Mouse (Mus musculus) liver, embryonic 11.5 days (tissue): ENCODE data around the gene Gm45623. TPM values are rescaled to one million over a fixed set of nuclear protein-coding genes. Genes with fewer than 3 reads are reported as not detected.

Experiments
- ATAC-seq: fragments of 200-750 bp; cut with Nextera tagmentation; replicated peaks from 2 replicates; pipeline ENCODE4 v1.8.0; 2017; ENCODE audit warnings: moderate number of reproducible peaks, mild to moderate bottlenecking, moderate TSS enrichment, moderate library complexity; ENCODE audit not compliant: low FRiP score
- DNase-seq: peaks from one replicate; pipeline ENCODE4 v3.0.0-alpha.2; 2017; ENCODE audit warnings: low spot score
- H3K27ac ChIP-seq: fragments of 300-500 bp; sonication (generic); 2 replicates; pipeline ENCODE4 v1.5.1; 2014; ENCODE audit warnings: mild to moderate bottlenecking, low read depth, low read length, control low read depth
- H3K27me3 ChIP-seq: fragments of 300-500 bp; sonication (generic); replicated peaks from 2 replicates; pipeline ENCODE4 v1.6.1; 2014; ENCODE audit warnings: low read length, mixed read lengths; ENCODE audit not compliant: control insufficient read depth, insufficient read depth
- H3K36me3 ChIP-seq: fragments of 300-500 bp; sonication (generic); 2 replicates; pipeline ENCODE4 v1.6.1; 2014; ENCODE audit warnings: mild to moderate bottlenecking, low read length, moderate library complexity, mixed read lengths; ENCODE audit not compliant: control insufficient read depth, insufficient read depth
- H3K4me1 ChIP-seq: fragments of 300-500 bp; sonication (generic); replicated peaks from 2 replicates; pipeline ENCODE4 v1.6.1; 2014; ENCODE audit warnings: low read length, mixed read lengths; ENCODE audit not compliant: control insufficient read depth, insufficient read depth
- H3K4me2 ChIP-seq: fragments of 300-500 bp; sonication (generic); 2 replicates; pipeline ENCODE4 v1.6.1; 2014; ENCODE audit warnings: mild to moderate bottlenecking, control low read depth, moderate library complexity
- H3K4me3 ChIP-seq: fragments of 300-500 bp; sonication (generic); 2 replicates; pipeline ENCODE4 v1.5.1; 2014; ENCODE audit warnings: low read depth, low read length, control low read depth
- H3K9ac ChIP-seq: fragments of 300-500 bp; sonication (generic); 2 replicates; pipeline ENCODE4 v1.6.1; 2014; ENCODE audit warnings: low read depth, low read length, control low read depth
- H3K9me3 ChIP-seq: fragments of 300-500 bp; sonication (generic); 2 replicates; pipeline ENCODE4 v1.6.1; 2016; ENCODE audit warnings: low read length, inconsistent platforms, mixed read lengths; ENCODE audit not compliant: control insufficient read depth
- WGBS: fragments of 180-500 bp; shearing (Covaris S2); extraction: QIAGEN DNeasy Blood & Tissue Kit; methylation state at CpG from one replicate; pipeline ENCODE4 v1.1.7; 2014; 5-methylcytosine and 5-hydroxymethylcytosine counted together
- polyA plus RNA-seq: library from polyadenylated mRNA; unstranded; fragments of >200 nt; fragmentation: Nextera tagmentation; extraction: Ambion mirVana; gene quantifications from 2 replicates; pipeline ENCODE4 v1.2.1, GENCODE M21; 2014

Gm45623 gene
- polyA plus RNA-seq, 1 experiment from 2014 or later, result not detected

GRCm38 (mm10) chr13:56747554-56747953, 6.1 kb downstream of the Gm45623 start:
- Histone ChIP-seq H3K4me3 (no peak overlapping the region), H3K27me3 (peaks cover 22% of the 10 kb centered on the region), H3K9ac (no peak overlapping the region), H3K9me3 (no peaks in the 10 kb centered on the region), H3K4me1 (peaks cover 3% of the 10 kb centered on the region; the same call in 1 of the 2 replicates), H3K27ac (no peak overlapping the region), H3K4me2 (no peak overlapping the region), H3K36me3 (no peaks in the 10 kb centered on the region; the same call in 1 of the 2 replicates)
- DNase-seq (no peak), ATAC-seq (no peak)
- 54% methylated on average over 8 of the region's 8 CpGs for WGBS

- ATAC-seq (no peak), DNase-seq (no peak)
- Histone ChIP-seq H3K27ac (no peak overlapping the region), H3K27me3 (peaks cover 16% of the 10 kb centered on the region), H3K4me3 (no peak overlapping the region), H3K36me3 (no peaks in the 10 kb centered on the region; the same call in 1 of the 2 replicates), H3K9me3 (no peaks in the 10 kb centered on the region), H3K9ac (no peak overlapping the region), H3K4me1 (0 out of 2 replicates have a peak, but pooled peaks cover 2% of the 10 kb centered on the region), H3K4me2 (no peak overlapping the region)
- WGBS, result 68% methylated on average over 10 of the region's 10 CpGs
Observed at GRCm38 (mm10) chr13:56746739-56747532, 6.7 kb downstream of the Gm45623 start.

DNA sequence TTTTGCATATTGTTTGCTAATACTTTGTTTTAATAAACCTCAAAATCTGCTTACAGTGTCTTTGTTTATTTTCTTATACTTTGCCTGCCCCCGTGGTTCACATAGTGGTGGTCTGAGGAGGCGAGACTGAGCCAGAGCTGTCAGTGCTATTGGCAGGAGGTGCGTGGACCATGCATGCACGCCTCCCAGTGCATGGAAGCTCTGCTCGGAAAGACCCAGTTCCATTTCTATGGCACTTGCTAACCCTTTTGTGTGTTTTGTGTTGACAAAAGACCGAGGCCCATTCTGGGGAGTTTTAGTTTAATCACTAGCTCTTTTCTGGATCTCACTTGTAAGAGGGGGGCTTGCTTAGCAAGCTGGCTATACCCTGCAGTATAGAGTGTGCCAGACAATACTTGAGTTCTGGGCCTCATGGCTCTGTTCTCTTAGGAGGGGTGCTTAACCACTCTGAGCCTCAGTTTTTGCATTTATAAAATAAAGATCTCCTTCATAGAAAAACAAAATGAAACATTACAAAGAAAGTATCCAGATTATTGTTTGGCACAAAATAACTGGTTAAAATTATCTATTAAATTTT, 11.2 kb downstream of the Gm45623 start:
- Histone ChIP-seq H3K27me3 (no peaks in the 10 kb centered on the region), H3K4me3 (no peak overlapping the region), H3K9ac (no peak overlapping the region), H3K4me2 (no peak overlapping the region), H3K27ac (no peak overlapping the region), H3K4me1 (no peaks in the 10 kb centered on the region), H3K36me3 (peaks cover 9% of the 10 kb centered on the region; the same call in 1 of the 2 replicates), H3K9me3 (no peaks in the 10 kb centered on the region)
- DNase-seq (no peak), ATAC-seq (no peak)
- WGBS, result 88% methylated on average over 6 of the region's 6 CpGs

GRCm38 (mm10) chr13:56741691-56742090, 11.9 kb downstream of the Gm45623 start:
- WGBS, result 85% methylated on average over 7 of the region's 7 CpGs
- Histone ChIP-seq H3K9ac (no peak overlapping the region), H3K4me1 (no peaks in the 10 kb centered on the region), H3K27ac (no peak overlapping the region), H3K27me3 (no peaks in the 10 kb centered on the region), H3K4me2 (no peak overlapping the region), H3K9me3 (no peaks in the 10 kb centered on the region), H3K36me3 (peaks cover 11% of the 10 kb centered on the region; the same call in 1 of the 2 replicates), H3K4me3 (no peak overlapping the region)
- DNase-seq (no peak), ATAC-seq (no peak)

DNA sequence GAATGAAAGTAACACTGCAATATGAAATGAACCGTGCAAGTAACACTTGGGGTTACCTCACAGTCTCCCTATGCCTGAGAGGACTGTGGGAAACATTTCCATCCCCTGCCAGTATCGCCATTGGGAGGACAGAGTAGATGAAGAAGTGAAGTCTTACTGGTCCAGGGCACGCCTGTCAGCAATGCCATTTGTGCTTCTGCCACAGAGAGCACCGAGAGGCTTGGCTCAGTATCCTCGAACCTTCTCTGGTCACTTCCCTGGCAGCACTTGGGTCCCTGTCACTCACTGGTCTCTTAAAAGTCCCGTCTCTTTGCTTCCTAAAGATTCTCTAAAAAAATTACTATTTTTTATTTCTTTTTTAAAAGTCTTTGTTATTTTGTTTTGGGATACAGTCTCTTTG, 13.1 kb downstream of the Gm45623 start:
- H3K4me1 ChIP-seq, result no peaks in the 10 kb centered on the region
- ATAC-seq, result no peak
- no peak overlapping the region for H3K9ac ChIP-seq
- DNase-seq, result no peak
- H3K27ac ChIP-seq, result no peak overlapping the region
- WGBS, result 92% methylated on average over 6 of the region's 6 CpGs
- H3K36me3 ChIP-seq, result peaks cover 15% of the 10 kb centered on the region; the same call in 1 of the 2 replicates
- H3K4me2 ChIP-seq, result no peak overlapping the region
- H3K4me3 ChIP-seq, result no peak overlapping the region
- H3K27me3 ChIP-seq, result no peaks in the 10 kb centered on the region
- H3K9me3 ChIP-seq, result no peaks in the 10 kb centered on the region

- ATAC-seq, result no peak
- 92% methylated on average over 5 of the region's 5 CpGs for WGBS
- Histone ChIP-seq H3K4me3 (no peak overlapping the region), H3K36me3 (peaks cover 19% of the 10 kb centered on the region; the same call in 1 of the 2 replicates), H3K27ac (no peak overlapping the region), H3K4me1 (no peaks in the 10 kb centered on the region), H3K9me3 (no peaks in the 10 kb centered on the region), H3K27me3 (no peaks in the 10 kb centered on the region), H3K4me2 (no peak overlapping the region), H3K9ac (no peak overlapping the region)
- DNase-seq, result no peak
Observed at GRCm38 (mm10) chr13:56739556-56739955, 14.1 kb downstream of the Gm45623 start.

- WGBS, result 54% methylated on average over 6 of the region's 6 CpGs
- Histone ChIP-seq H3K27me3 (no peaks in the 10 kb centered on the region), H3K9ac (no peak overlapping the region), H3K4me2 (no peak overlapping the region), H3K4me3 (no peak overlapping the region), H3K36me3 (peaks cover 29% of the 10 kb centered on the region; the same call in 1 of the 2 replicates), H3K27ac (no peak overlapping the region), H3K4me1 (no peaks in the 10 kb centered on the region), H3K9me3 (no peaks in the 10 kb centered on the region)
- ATAC-seq, result peak; percentile 36; the same call in 1 of the 2 replicates
- no peak for DNase-seq
Observed at GRCm38 (mm10) chr13:56735212-56735875, 18.3 kb downstream of the Gm45623 start.

DNA sequence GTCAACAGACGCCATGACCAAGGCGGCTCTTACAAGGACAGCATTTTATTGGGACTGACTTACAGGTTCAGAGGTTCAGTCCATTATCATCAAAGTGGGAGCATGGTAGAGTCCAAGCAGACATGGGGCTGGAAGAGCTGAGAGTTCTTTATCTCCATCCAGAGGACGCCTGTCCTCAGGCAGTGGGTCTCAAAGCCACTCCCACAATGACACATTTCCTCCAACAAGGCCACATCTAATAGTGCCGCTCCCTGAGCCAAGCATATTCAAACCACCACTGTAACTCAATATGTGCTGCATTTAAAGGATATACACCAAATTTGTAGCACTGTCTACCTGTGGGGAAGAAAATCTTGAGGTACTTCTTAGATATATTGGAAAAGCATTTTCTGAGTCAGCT, 19.0 kb downstream of the Gm45623 start:
- peaks cover 24% of the 10 kb centered on the region; the same call in 1 of the 2 replicates for H3K36me3 ChIP-seq
- no peak overlapping the region for H3K9ac ChIP-seq
- ATAC-seq, result no peak

More for the DNA sequence above, 19.0 kb downstream of the Gm45623 start:
- Histone ChIP-seq H3K4me3 (no peak overlapping the region), H3K4me2 (no peak overlapping the region), H3K9me3 (no peaks in the 10 kb centered on the region), H3K27me3 (no peaks in the 10 kb centered on the region), H3K27ac (no peak overlapping the region), H3K4me1 (no peaks in the 10 kb centered on the region)
- 80% methylated on average over 4 of the region's 4 CpGs for WGBS
- DNase-seq, result no peak
